15 mouse cellular contexts compared by ENCODE assay signal in the genomic region with DNA sequence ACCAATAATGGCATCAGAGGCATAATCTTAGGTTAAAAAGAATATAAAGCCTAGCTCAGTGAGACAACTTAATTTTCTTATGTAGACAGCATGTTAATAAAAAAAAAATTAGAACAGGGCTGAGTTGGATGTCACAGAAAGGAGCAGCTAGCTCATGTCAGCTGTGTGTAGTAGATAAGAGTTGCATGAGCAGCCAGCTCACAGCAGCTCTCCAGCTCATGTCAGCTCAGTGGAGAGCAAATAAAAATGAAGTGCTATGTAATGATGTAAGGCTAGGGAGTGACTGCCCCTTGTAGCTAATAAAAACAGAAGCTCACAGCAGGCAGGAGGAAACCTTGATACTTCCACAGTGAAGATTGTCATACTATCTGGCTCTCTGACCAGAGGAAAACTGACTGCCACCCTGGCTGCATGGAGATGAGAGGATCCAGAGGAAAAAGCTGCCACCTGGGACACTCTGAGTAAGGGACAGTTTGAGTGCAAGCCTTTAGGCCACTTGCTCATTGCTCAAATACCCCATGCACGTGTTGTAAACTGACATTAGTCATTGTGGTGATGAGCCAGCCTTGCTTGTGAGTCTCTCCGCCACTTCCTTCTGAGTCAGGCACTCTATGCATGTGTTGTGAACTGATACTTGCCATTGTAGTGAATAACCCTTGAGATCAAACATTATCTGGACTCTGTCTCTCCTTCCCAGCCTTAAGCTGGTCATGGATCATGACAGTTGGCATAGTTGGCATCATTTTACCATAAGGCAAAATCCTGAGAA. TPM values are rescaled to one million over a fixed set of nuclear protein-coding genes. Genes with fewer than 3 reads are reported as not detected.
DNase-seq lines count a peak whose midpoint lies in the region; ATAC-seq and TF ChIP-seq lines count a peak whose summit lies in the region.
"Had no signal": no experiment of that assay in that cellular context is flagged by ENCODE, and none has a peak within 500 bp of the region (broad histone marks: within the 10 kb centered on the region; RNA-seq: fewer than 3 reads in every experiment).

No protein-coding gene starts in this region.

- peaks cover 2% of the 10 kb centered on the region; the same call in 1 of the 2 replicates for H3K4me1 ChIP-seq in lung, adult 2 months (ENCODE audit: control insufficient read depth, insufficient read depth, low read length)
- 0 out of 2 replicates have a peak, but pooled peaks cover 2% of the 10 kb centered on the region for H3K4me1 ChIP-seq in liver, embryonic 11.5 days (replicated peaks; ENCODE audit: control insufficient read depth, insufficient read depth, low read length)
- H3K4me1 ChIP-seq in forebrain, embryonic 14.5 days (ENCODE audit: control insufficient read depth, insufficient read depth, low read length), result no peaks in the 10 kb centered on the region
- no peaks in the 10 kb centered on the region for H3K4me1 ChIP-seq in forebrain, embryonic 12.5 days
- H3K4me1 ChIP-seq: forebrain, embryonic 15.5 days; limb, embryonic 10.5 days; midbrain, embryonic 13.5 days; neural tube, embryonic 12.5 days had no signal

- DNase-seq in adrenal gland, postnatal 14 days, result peak; percentile 8
- no peak for DNase-seq in adrenal gland, postnatal 4 days (ENCODE audit: low spot score in 2 of 2)
- peak; percentile 2 for DNase-seq in lung, postnatal 25 days (ENCODE audit: low spot score)
- no peak for DNase-seq in lung, adult 2 months
- DNase-seq in liver, embryonic 11.5 days (ENCODE audit: low spot score), result no peak
- DNase-seq in forebrain, embryonic 14.5 days (ENCODE audit: low spot score), result no peak
- DNase-seq in yolk sac, embryonic 10.5 days (ENCODE audit: low spot score), result no peak
- DNase-seq: heart, postnatal 36 days; right cerebral cortex, postnatal 14 days had no signal

- no peak for TF ChIP-seq CTCF in lung, adult 2 months (IDR thresholded peaks at IDR 0.05; ENCODE audit: insufficient read depth, low read length)

- H3K27ac ChIP-seq in liver, embryonic 11.5 days (ENCODE audit: low read depth, low read length), result no peak overlapping the region
- no peak overlapping the region for H3K27ac ChIP-seq in forebrain, embryonic 14.5 days (ENCODE audit: low read depth, low read length)
- no peak overlapping the region for H3K27ac ChIP-seq in forebrain, embryonic 12.5 days
- H3K27ac ChIP-seq: forebrain, embryonic 15.5 days; limb, embryonic 10.5 days; midbrain, embryonic 13.5 days; neural tube, embryonic 12.5 days had no signal

- H3K27me3 ChIP-seq in liver, embryonic 11.5 days (replicated peaks; ENCODE audit: control insufficient read depth, insufficient read depth, low read length), result no peaks in the 10 kb centered on the region
- H3K27me3 ChIP-seq in forebrain, embryonic 14.5 days (replicated peaks; ENCODE audit: control insufficient read depth, insufficient read depth, low read length), result no peaks in the 10 kb centered on the region
- no peaks in the 10 kb centered on the region for H3K27me3 ChIP-seq in forebrain, embryonic 12.5 days
- H3K27me3 ChIP-seq: forebrain, embryonic 15.5 days; midbrain, embryonic 13.5 days; neural tube, embryonic 12.5 days had no signal

- H3K9me3 ChIP-seq in liver, embryonic 11.5 days (ENCODE audit: control insufficient read depth, low read length), result no peaks in the 10 kb centered on the region
- no peaks in the 10 kb centered on the region for H3K9me3 ChIP-seq in forebrain, embryonic 14.5 days (replicated peaks; ENCODE audit: control insufficient read depth, low read length)
- no peaks in the 10 kb centered on the region for H3K9me3 ChIP-seq in forebrain, embryonic 12.5 days
- H3K9me3 ChIP-seq: forebrain, embryonic 15.5 days; limb, embryonic 10.5 days; midbrain, embryonic 13.5 days; neural tube, embryonic 12.5 days had no signal

- 31% methylated on average over 2 of the region's 2 CpGs for WGBS in lung, adult 2 months
- WGBS in liver, embryonic 11.5 days, result 47% methylated on average over 2 of the region's 2 CpGs
- WGBS in forebrain, embryonic 14.5 days, result 64% methylated on average over 2 of the region's 2 CpGs
- 72% methylated on average over 2 of the region's 2 CpGs for WGBS in forebrain, embryonic 12.5 days

- TF ChIP-seq POLR2A in lung, adult 2 months (IDR thresholded peaks at IDR 0.05; ENCODE audit: borderline replicate concordance, extremely low read depth, low read depth, low read length), result no peak

- ATAC-seq in liver, embryonic 11.5 days (replicated peaks; ENCODE audit: low FRiP score), result peak; percentile 90
- ATAC-seq in forebrain, embryonic 14.5 days, result no peak
- ATAC-seq in forebrain, embryonic 12.5 days (ENCODE audit: low FRiP score), result no peak
- ATAC-seq: forebrain, embryonic 15.5 days; inflammation-experienced regulatory T-cells, adult 6 months; midbrain, embryonic 13.5 days had no signal

- H3K4me2 ChIP-seq in liver, embryonic 11.5 days, result no peak overlapping the region
- H3K4me2 ChIP-seq in forebrain, embryonic 14.5 days (ENCODE audit: low read length), result no peak overlapping the region
- H3K4me2 ChIP-seq in forebrain, embryonic 12.5 days, result no peak overlapping the region
- H3K4me2 ChIP-seq: forebrain, embryonic 15.5 days; midbrain, embryonic 13.5 days; neural tube, embryonic 12.5 days had no signal

- H3K9ac ChIP-seq in liver, embryonic 11.5 days (ENCODE audit: low read depth, low read length), result no peak overlapping the region
- no peak overlapping the region for H3K9ac ChIP-seq in forebrain, embryonic 14.5 days (ENCODE audit: low read length)
- no peak overlapping the region for H3K9ac ChIP-seq in forebrain, embryonic 12.5 days
- H3K9ac ChIP-seq: forebrain, embryonic 15.5 days; midbrain, embryonic 13.5 days; neural tube, embryonic 12.5 days had no signal

- H3K4me3 ChIP-seq in lung, adult 2 months (replicated peaks; ENCODE audit: extremely low read depth, low read depth, low read length), result no peak overlapping the region
- H3K4me3 ChIP-seq in liver, embryonic 11.5 days (ENCODE audit: low read depth, low read length), result no peak overlapping the region
- H3K4me3 ChIP-seq in forebrain, embryonic 14.5 days (ENCODE audit: low read depth, low read length), result no peak overlapping the region
- H3K4me3 ChIP-seq in forebrain, embryonic 12.5 days (replicated peaks), result no peak overlapping the region
- H3K4me3 ChIP-seq: forebrain, embryonic 15.5 days; limb, embryonic 10.5 days; midbrain, embryonic 13.5 days; neural tube, embryonic 12.5 days had no signal

- H3K36me3 ChIP-seq in liver, embryonic 11.5 days (ENCODE audit: control insufficient read depth, insufficient read depth, low read length), result no peaks in the 10 kb centered on the region
- H3K36me3 ChIP-seq in forebrain, embryonic 14.5 days (ENCODE audit: control insufficient read depth, insufficient read depth, low read length), result no peaks in the 10 kb centered on the region
- H3K36me3 ChIP-seq in forebrain, embryonic 12.5 days (replicated peaks), result no peaks in the 10 kb centered on the region
- H3K36me3 ChIP-seq: forebrain, embryonic 15.5 days; limb, embryonic 10.5 days; midbrain, embryonic 13.5 days; neural tube, embryonic 12.5 days had no signal

RNA-seq across cellular contexts. Expression of a gene that starts 49.3 kb away (rescaled TPM):
- total RNA-seq in adrenal gland, postnatal 14 days (2021), result 34.2 and 35.2 TPM in 2 replicates
- total RNA-seq in adrenal gland, postnatal 4 days (2021), result 10 to 100 TPM; 43.4 to 44.4 TPM
- polyA plus RNA-seq in lung, adult 2 months (2012; rRNA removed), result 4.1 and 7.9 TPM in 2 replicates
- 20.5 and 21.5 TPM in 2 replicates for polyA plus RNA-seq in liver, embryonic 11.5 days (2014; fragmentation: Nextera tagmentation; extraction: Ambion mirVana)
- polyA plus RNA-seq in forebrain, embryonic 14.5 days (2014; fragmentation: Nextera tagmentation; extraction: Ambion mirVana), result 43.6 and 52.2 TPM in 2 replicates
- polyA plus RNA-seq in forebrain, embryonic 12.5 days (2016; fragmentation: Nextera tagmentation; extraction: Ambion mirVana), result 38.5 and 39.3 TPM in 2 replicates

Comparison
In these comparisons a context has a peak if more than half of its experiments do, and no peak if none do; other contexts are left out.
1. DNase-seq: peak in adrenal gland, postnatal 14 days (single experiment) and lung, postnatal 25 days (single experiment); none in adrenal gland, postnatal 4 days (0 of 2), lung, adult 2 months (single experiment), liver, embryonic 11.5 days (single experiment), forebrain, embryonic 14.5 days (single experiment) and yolk sac, embryonic 10.5 days (single experiment).